Mouse (Mus musculus) intestine, embryonic 15.5 days (tissue): ENCODE measurements at regions not wholly inside any gene's neighbourhood (a gene's known extent, or its start where the extent isn't known, plus 50 kb on each side); places are given as distances from the start of the nearest gene placed in this dataset.

ENCODE experiments used
- ATAC-seq: fragments of 200-750 bp; cut with Nextera tagmentation; 2 replicates; pipeline ENCODE4 v1.8.0; 2017; ENCODE audit warnings: moderate TSS enrichment, moderate library complexity
- H3K27ac ChIP-seq: fragments of 300-500 bp; sonication (generic); 2 replicates; pipeline ENCODE4 v1.5.1; 2015; ENCODE audit warnings: mild to moderate bottlenecking, inconsistent platforms
- H3K27me3 ChIP-seq: fragments of 300-500 bp; sonication (generic); replicated peaks from 2 replicates; pipeline ENCODE4 v1.6.1; 2015; ENCODE audit warnings: inconsistent platforms
- H3K36me3 ChIP-seq: fragments of 300-500 bp; sonication (generic); 2 replicates; pipeline ENCODE4 v1.6.1; 2015; ENCODE audit warnings: inconsistent platforms
- H3K4me1 ChIP-seq: fragments of 300-500 bp; sonication (generic); replicated peaks from 2 replicates; pipeline ENCODE4 v1.6.1; 2015; ENCODE audit warnings: inconsistent platforms
- H3K4me2 ChIP-seq: fragments of 300-500 bp; sonication (generic); replicated peaks from 2 replicates; pipeline ENCODE4 v1.6.1; 2015; ENCODE audit warnings: mild to moderate bottlenecking, inconsistent platforms
- H3K4me3 ChIP-seq: fragments of 300-500 bp; sonication (generic); replicated peaks from 2 replicates; pipeline ENCODE4 v1.5.1; 2015; ENCODE audit warnings: inconsistent platforms
- H3K9ac ChIP-seq: fragments of 300-500 bp; sonication (generic); 2 replicates; pipeline ENCODE4 v1.6.1; 2015; ENCODE audit warnings: inconsistent platforms
- H3K9me3 ChIP-seq: fragments of 300-500 bp; sonication (generic); 2 replicates; pipeline ENCODE4 v1.6.1; 2016; ENCODE audit warnings: inconsistent platforms
- WGBS: fragments of 180-500 bp; shearing (Covaris S2); methylation state at CpG from one replicate; pipeline ENCODE4 v1.1.7; 2015; 5-methylcytosine and 5-hydroxymethylcytosine counted together

DNA sequence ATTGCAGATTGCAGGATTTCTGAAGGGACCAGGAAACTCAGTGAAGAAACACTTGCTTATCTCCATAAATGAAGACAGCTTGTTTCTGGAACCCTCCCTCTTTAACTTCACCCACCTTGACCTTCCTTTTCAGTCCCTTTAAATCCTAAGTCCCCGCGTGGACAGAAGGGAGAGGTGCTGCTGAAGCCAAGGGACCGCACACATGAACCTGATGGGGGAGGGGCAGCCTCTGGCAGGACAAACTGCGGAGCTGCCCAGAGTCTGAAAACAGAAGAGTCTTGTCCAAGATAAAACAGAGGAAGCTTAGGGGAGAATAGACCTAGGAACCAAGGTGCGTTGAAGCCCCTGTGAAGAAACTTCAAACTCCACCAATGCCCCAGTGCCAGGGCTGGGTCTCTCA is 368.9 kb upstream of the Tbx3 start:
- Histone ChIP-seq H3K36me3 (no peaks in the 10 kb centered on the region), H3K4me2 (no peak overlapping the region), H3K27me3 (no peaks in the 10 kb centered on the region), H3K4me3 (no peak overlapping the region), H3K27ac (no peak overlapping the region), H3K4me1 (0 out of 2 replicates have a peak, but pooled peaks cover 8% of the 10 kb centered on the region), H3K9me3 (no peaks in the 10 kb centered on the region), H3K9ac (no peak overlapping the region)
- 36% methylated on average over 5 of the region's 5 CpGs for WGBS
- no peak for ATAC-seq

DNA sequence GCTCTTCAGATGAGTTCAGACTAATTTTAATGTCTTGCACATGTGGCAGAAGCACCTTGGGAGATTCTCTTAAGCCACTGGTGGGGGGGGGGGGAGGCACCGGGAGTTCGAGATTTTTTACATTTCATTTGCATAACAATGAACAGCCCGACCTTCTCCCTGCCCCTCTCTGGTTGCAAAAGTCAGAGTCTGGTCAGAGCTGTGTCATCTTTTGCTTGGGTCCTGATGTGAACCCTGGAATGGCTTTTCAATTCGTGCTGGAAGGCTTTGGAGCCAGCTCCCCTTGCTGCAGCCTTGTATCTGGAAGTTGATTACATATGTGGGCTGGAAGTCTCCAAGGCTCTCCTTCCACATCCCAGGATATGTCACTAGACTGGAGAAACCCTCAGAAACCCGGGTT is 365.7 kb upstream of the Tbx3 start:
- WGBS, result 26% methylated on average over 5 of the region's 5 CpGs
- H3K4me1 ChIP-seq, result 0 out of 2 replicates have a peak, but pooled peaks cover 4% of the 10 kb centered on the region

DNA sequence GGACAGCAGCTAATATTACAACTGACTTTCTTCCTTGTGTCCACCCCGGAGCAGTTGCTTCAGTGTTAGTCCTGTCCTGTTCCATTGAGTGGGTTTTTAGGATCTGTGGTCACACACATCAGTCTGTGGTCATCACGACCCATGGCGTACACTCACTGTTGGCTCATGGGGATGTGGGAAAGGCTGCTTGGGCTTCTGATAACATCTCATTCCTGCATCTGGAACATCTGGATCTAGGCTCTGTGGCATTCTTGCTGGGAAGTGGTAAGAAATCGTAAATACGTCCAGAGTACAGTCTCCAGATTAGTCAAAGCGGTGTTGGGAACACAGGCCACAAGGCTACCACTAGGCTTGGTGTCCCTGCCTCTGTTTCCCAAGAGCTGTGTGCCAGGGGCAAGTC is 362.7 kb upstream of the Tbx3 start:
- Histone ChIP-seq H3K27ac (no peak overlapping the region), H3K4me3 (no peak overlapping the region), H3K4me1 (0 out of 2 replicates have a peak, but pooled peaks cover 3% of the 10 kb centered on the region), H3K4me2 (no peak overlapping the region), H3K9me3 (no peaks in the 10 kb centered on the region), H3K27me3 (no peaks in the 10 kb centered on the region), H3K9ac (no peak overlapping the region), H3K36me3 (no peaks in the 10 kb centered on the region)
- ATAC-seq, result no peak
- WGBS, result 88% methylated on average over 6 of the region's 6 CpGs

More for the DNA sequence above, 365.7 kb upstream of the Tbx3 start:
- Histone ChIP-seq H3K9me3 (no peaks in the 10 kb centered on the region), H3K36me3 (no peaks in the 10 kb centered on the region), H3K4me2 (no peak overlapping the region), H3K27ac (no peak overlapping the region), H3K9ac (no peak overlapping the region), H3K27me3 (no peaks in the 10 kb centered on the region), H3K4me3 (no peak overlapping the region)
- ATAC-seq, result no peak

DNA sequence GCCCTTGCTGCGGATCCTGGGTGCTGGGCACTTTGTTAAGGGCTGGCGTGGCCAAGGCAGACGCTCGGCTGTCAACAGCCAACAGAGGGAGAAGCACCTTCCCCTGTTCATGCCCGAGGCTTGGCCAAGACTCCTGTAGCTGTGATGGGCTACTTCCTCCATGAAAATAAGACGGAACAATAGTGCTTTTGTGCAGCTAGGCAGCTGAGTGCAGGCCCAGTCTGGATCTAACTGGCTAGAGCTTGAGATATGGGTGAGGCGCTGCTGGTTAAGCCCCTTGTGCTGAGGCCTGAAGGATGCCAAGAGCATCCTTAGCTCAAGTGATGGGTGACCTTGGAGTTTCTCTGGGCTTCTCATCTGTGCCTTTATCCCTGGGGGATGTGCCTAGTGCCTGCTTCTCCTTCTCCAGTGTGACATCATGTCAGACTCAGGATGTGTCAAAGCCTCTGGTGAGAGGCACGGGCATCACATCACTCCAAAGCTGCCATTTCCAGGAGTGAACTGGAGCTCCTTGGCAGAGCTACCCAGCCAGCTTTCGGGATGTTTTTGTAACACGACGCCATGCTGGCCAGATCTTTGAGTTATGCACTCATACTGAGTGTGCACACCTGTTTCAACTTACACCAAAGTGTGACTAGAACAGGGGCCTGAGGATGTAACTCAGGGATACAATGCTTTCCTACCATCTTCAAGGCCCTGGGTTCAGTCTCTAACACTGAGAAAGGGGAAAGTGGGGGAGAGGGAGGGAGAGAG is 360.1 kb upstream of the Tbx3 start:
- H3K9ac ChIP-seq, result no peak overlapping the region
- 0 out of 2 replicates have a peak, but pooled peaks have one; percentile 25 for ATAC-seq

DNA sequence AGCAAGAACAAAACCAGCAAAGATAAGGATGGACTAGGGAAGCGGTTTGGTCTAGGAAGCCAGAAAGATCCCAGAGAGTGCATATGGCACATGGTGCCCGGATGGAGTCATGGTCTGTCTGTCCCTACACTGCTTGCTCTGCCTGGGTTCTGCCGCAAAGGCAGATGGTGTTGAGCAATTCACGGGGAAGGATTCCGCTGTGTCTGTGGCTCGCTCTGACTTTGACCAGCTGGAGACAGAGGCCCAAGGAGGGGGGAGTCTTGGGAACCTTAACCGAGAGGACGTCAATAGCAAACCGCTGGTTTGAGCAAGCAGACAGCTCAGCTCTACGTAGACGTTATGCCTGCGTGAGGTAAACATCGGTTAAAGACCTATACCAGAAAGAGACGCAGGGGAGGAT is 357.7 kb upstream of the Tbx3 start:
- Histone ChIP-seq H3K27me3 (no peaks in the 10 kb centered on the region), H3K4me1 (0 out of 2 replicates have a peak, but pooled peaks cover 6% of the 10 kb centered on the region), H3K27ac (no peak overlapping the region), H3K36me3 (no peaks in the 10 kb centered on the region), H3K9ac (no peak overlapping the region), H3K4me2 (no peak overlapping the region), H3K9me3 (no peaks in the 10 kb centered on the region), H3K4me3 (no peak overlapping the region)
- peak; percentile 63; the same call in 1 of the 2 replicates for ATAC-seq
- 56% methylated on average over 14 of the region's 14 CpGs for WGBS

More for the DNA sequence above, 360.1 kb upstream of the Tbx3 start:
- Histone ChIP-seq H3K4me1 (0 out of 2 replicates have a peak, but pooled peaks cover 6% of the 10 kb centered on the region), H3K4me3 (no peak overlapping the region), H3K4me2 (no peak overlapping the region), H3K36me3 (no peaks in the 10 kb centered on the region), H3K27ac (no peak overlapping the region), H3K27me3 (no peaks in the 10 kb centered on the region), H3K9me3 (no peaks in the 10 kb centered on the region)
- WGBS, result 70% methylated on average over 11 of the region's 11 CpGs

DNA sequence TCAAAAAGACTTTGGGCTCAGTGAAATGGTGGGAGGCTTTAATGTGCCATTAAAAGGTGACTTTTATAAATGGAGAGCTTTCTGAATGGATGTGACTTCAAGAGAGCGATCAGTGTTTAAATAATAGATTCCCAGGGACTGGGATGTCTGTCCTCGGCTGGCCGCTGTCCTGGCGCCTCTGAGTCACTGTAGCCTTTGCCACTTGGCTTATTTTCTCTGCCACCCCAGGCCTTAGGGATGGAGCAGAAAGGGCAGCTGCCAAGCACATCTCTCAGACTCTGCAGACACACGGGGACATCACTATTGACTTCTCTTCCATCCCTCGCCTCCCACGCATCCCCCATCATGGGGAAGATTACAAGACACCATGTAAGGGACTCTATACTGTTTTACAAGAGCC is 355.3 kb upstream of the Tbx3 start:
- Histone ChIP-seq H3K36me3 (no peaks in the 10 kb centered on the region), H3K4me2 (no peak overlapping the region), H3K27ac (no peak overlapping the region), H3K4me3 (no peak overlapping the region), H3K9ac (no peak overlapping the region), H3K4me1 (0 out of 2 replicates have a peak, but pooled peaks cover 6% of the 10 kb centered on the region), H3K27me3 (no peaks in the 10 kb centered on the region), H3K9me3 (no peaks in the 10 kb centered on the region)
- ATAC-seq, result no peak
- WGBS, result 91% methylated on average over 7 of the region's 7 CpGs

DNA sequence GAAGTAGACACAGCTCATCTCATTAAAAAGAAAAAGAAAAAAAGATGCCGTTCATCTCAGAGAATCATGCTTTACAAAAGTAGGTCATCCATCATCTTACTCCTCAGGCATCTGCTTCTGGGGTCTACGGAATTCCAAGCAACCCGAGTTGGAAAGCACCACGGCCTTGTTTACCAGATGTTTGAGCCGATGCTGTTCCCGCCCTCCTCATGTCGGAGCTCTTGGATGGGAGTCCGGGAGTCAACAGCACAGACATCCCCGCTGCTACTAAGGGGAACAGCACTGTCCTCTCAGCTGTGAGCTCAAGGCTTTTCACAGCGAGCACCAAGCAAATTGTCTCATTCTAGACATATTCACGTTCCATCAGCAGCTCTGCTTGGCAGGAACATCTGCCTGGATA is 352.9 kb upstream of the Tbx3 start:
- Histone ChIP-seq H3K4me3 (no peak overlapping the region), H3K27ac (no peak overlapping the region), H3K4me1 (0 out of 2 replicates have a peak, but pooled peaks cover 4% of the 10 kb centered on the region), H3K36me3 (no peaks in the 10 kb centered on the region), H3K27me3 (no peaks in the 10 kb centered on the region), H3K9me3 (no peaks in the 10 kb centered on the region), H3K9ac (no peak overlapping the region), H3K4me2 (no peak overlapping the region)
- 57% methylated on average over 11 of the region's 11 CpGs for WGBS
- ATAC-seq, result no peak

DNA sequence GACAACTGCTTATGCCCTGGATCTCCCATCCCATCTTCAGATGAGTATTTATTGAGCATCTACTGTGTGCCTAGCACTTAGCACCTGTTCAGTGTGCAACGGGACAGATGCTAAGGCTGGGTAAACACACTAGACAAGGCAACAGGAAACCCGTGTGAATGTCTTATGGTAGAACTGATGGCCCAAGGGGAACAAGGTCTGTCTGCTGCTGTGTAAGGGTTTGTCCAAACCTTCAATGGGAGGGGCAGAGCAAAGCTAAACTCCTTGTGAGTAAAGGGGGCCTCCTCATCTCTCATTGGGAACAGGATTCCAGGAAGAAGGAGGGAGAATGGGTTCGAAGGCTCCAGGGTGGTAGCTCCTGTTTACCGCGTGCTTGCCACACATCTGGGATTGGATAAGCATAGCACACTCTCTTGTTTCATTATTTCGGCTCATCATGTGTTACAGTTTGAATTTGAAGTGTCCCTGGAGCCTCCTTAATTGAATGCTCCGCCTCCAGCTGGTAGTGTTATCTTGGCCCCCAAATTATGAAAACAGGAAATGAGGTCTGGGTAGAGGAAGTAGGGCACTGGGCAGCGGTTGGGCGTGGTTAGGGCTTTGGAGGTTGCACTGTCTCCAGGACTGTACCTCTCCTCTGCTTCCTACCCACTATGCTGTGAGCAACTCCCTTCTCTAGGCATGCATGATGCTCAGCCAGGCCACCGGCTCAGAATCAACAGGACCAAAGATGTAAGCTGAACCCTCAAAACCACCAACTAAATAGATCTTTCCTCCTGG is 348.9 kb upstream of the Tbx3 start:
- WGBS, result 77% methylated on average over 10 of the region's 10 CpGs
- Histone ChIP-seq H3K9me3 (no peaks in the 10 kb centered on the region), H3K4me3 (no peak overlapping the region), H3K36me3 (no peaks in the 10 kb centered on the region), H3K27ac (no peak overlapping the region), H3K4me1 (no peaks in the 10 kb centered on the region; the same call in 1 of the 2 replicates), H3K4me2 (no peak overlapping the region), H3K9ac (no peak overlapping the region), H3K27me3 (no peaks in the 10 kb centered on the region)
- no peak for ATAC-seq

DNA sequence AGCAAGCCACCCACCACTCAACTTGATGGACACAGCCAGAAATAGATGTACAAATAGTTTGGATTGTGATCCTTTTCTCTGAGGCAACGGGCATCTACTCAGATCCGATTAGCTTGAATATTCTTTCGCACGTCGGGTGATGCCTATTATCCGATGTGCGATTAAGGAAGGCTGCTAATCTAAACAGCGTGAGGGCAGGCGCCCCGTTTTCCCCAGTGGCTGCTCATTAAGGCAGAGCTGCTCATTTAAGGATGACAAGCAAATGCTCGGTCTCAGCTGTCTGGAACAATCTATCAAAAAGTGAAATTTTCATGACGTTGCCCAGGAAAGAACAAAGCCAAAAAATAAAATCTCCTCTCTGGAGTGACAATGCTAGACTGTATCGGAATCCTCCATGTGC is 348.1 kb upstream of the Tbx3 start:
- Histone ChIP-seq H3K4me3 (no peak overlapping the region), H3K9me3 (no peaks in the 10 kb centered on the region), H3K36me3 (no peaks in the 10 kb centered on the region), H3K27ac (no peak overlapping the region), H3K4me1 (no peaks in the 10 kb centered on the region; the same call in 1 of the 2 replicates), H3K4me2 (no peak overlapping the region), H3K27me3 (no peaks in the 10 kb centered on the region), H3K9ac (no peak overlapping the region)
- no peak for ATAC-seq
- 84% methylated on average over 13 of the region's 13 CpGs for WGBS

DNA sequence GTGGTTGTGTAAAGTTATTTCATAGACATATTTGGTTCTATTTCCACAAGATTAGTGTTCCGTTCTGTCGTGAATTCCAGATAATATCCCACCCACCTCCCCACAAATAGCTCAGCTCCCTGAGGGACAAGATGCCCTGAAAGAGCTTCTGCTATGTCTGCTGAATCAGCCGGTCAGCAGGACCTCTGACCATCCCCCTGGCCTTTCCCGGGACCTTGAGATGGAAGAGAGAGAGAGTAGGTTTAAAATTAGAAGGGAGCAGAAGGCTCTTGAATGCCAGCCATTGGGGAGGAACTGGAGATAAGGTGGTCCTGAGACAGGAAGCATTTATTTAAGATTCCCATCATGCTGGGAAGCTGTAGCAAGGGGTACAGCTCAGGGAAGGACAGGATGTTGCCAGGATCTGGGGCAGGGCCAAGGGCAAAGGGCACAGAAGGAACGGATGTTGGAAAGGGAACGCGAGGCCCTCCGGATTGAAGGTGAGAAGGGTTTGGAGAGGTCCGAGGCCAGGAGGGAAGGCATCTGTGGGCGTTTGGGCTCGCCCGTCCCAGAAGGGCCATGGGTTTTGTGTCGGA is 344.7 kb upstream of the Tbx3 start:
- WGBS, result 76% methylated on average over 13 of the region's 13 CpGs
- no peak overlapping the region for H3K27ac ChIP-seq
- no peaks in the 10 kb centered on the region for H3K36me3 ChIP-seq
- no peak overlapping the region for H3K9ac ChIP-seq
- H3K4me3 ChIP-seq, result no peak overlapping the region
- ATAC-seq, result no peak
- no peaks in the 10 kb centered on the region for H3K27me3 ChIP-seq
- H3K9me3 ChIP-seq, result no peaks in the 10 kb centered on the region
- H3K4me1 ChIP-seq, result no peaks in the 10 kb centered on the region; the same call in 1 of the 2 replicates
- H3K4me2 ChIP-seq, result no peak overlapping the region

DNA sequence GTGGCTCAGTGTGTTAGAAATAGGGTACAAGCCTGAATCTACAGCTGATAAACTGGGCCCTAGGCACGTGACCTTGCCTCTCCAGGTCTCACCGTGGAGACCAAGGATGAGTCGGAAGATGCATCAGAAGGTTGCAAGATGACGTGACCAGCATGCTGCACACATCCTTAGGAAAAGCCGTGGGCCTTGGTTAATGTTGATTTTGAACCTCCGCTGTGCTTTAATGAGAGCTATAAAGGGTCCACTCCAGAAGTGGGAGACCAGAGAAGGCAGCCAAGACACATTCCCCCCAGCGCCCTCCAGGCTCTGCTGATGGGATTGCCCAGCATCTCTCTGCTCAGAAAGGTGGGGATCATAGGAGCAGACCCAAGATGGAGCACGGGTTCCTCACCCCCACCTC is 343.6 kb upstream of the Tbx3 start:
- no peak for ATAC-seq
- Histone ChIP-seq H3K27me3 (no peaks in the 10 kb centered on the region), H3K36me3 (no peaks in the 10 kb centered on the region), H3K4me1 (no peaks in the 10 kb centered on the region; the same call in 1 of the 2 replicates), H3K27ac (no peak overlapping the region), H3K9ac (no peak overlapping the region), H3K4me2 (no peak overlapping the region), H3K4me3 (no peak overlapping the region), H3K9me3 (no peaks in the 10 kb centered on the region)
- 86% methylated on average over 8 of the region's 8 CpGs for WGBS

DNA sequence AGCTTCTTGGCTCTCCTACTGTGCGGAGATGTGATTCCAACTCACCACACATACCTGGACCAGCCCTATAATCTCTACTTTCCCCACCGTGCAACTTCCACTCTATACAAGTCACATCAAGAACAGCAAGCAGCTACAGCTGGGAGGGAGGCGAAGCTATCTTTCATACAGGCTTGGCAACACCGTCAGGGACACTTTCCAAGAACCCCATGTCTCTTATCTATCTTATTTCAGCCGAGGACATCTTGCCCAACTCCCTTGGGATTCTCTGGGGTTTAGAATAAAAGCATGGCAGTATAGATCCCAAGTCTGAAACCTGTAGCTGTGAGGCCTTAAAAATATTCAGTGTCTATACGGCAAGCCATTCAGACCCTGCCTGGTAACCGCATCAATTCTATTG is 341.5 kb upstream of the Tbx3 start:
- H3K9ac ChIP-seq, result no peak overlapping the region
- H3K4me1 ChIP-seq, result no peaks in the 10 kb centered on the region; the same call in 1 of the 2 replicates
- 90% methylated on average over 7 of the region's 7 CpGs for WGBS
- no peak overlapping the region for H3K4me2 ChIP-seq
- H3K27me3 ChIP-seq, result no peaks in the 10 kb centered on the region
- H3K27ac ChIP-seq, result no peak overlapping the region
- H3K4me3 ChIP-seq, result no peak overlapping the region
- no peaks in the 10 kb centered on the region for H3K9me3 ChIP-seq
- H3K36me3 ChIP-seq, result no peaks in the 10 kb centered on the region
- ATAC-seq, result no peak
